ENCODE assay signal across 7 mouse cellular contexts in the genomic region with DNA sequence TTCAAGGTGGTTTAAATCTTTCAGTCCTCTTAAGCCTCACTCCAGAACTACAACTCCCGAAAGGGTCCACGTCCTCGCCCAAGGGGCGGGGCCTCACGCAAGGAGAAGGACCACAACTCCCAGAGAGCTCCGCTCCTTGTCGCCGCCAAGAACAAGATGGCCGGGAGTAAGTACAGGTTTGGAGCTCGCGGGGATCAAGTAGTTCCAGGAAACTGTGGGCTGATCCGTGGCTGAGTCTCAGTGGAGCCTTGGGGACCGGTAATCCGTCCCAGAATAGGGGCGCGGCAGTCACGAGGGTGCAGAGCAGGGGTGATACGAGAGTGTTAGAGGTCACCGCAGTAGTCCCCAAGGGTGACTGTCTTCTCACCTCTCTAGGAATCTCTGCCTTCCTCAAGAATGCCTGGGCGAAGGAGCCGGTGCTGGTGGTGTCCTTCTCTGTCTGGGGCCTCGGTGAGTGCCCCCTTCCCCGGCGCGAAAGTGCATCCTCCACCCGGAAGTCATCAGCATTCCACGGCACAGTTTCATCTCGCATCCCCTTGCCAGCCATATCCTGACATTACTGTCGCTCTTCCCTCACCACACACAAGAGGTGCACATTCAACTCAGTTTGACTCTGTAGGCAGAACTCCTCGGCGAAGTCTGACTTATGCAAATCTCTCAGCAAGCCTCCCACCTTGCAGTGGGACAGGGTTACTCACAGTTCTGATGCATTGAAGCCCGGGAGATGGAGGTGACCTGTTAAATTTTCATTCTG. TPM values are rescaled to one million over a fixed set of nuclear protein-coding genes. Genes with fewer than 3 reads are reported as not detected.
DNase-seq lines count a peak whose midpoint lies in the region; ATAC-seq lines count a peak whose summit lies in the region.

A gene (plus strand): TSS at position 132 of the 754 bp plus-strand sequence.

- H3K9me3 ChIP-seq in intestine, embryonic 15.5 days = no peaks in the 10 kb centered on the region
- H3K9me3 ChIP-seq in midbrain, embryonic 10.5 days (replicated peaks) = no peaks in the 10 kb centered on the region

- peak within 1 kb of the TSS; percentile 68 for H3K4me2 ChIP-seq in intestine, embryonic 15.5 days (replicated peaks)

- H3K27me3 ChIP-seq in intestine, embryonic 15.5 days (replicated peaks) = no peaks in the 10 kb centered on the region
- no peaks in the 10 kb centered on the region for H3K27me3 ChIP-seq in midbrain, embryonic 10.5 days (ENCODE audit: low read depth, poor library complexity, severe bottlenecking)

- H3K36me3 ChIP-seq in intestine, embryonic 15.5 days = peaks cover 10% of the 10 kb centered on the region
- peaks cover 35% of the 10 kb centered on the region for H3K36me3 ChIP-seq in midbrain, embryonic 10.5 days

- peak; percentile 85 for DNase-seq in adrenal gland, adult 8-10 months
- DNase-seq in embryo, embryonic 11.5 days (ENCODE audit: low read depth, low spot score) = peak; percentile 87
- DNase-seq in gastrocnemius, postnatal 36 days = peak; percentile 67 to 79
- peak; percentile 87 to 95 for DNase-seq in left cerebral cortex, postnatal 25 days (ENCODE audit: low spot score in 2 of 2)
- peak; percentile 86 for DNase-seq in midbrain, embryonic 10.5 days (ENCODE audit: low spot score)
- DNase-seq in right cerebral cortex, postnatal 4 days = peak; percentile 85

- intact Hi-C loops in gastrocnemius, postnatal 36 days (cut with DNase I) = loop anchor here (1.0 kb wide), 1 partner anchor 12 kb away; a partner anchor contains a TSS
- intact Hi-C loops in left cerebral cortex, postnatal 25 days (cut with DNase I) = loop anchor here (1.0 kb wide), 1 partner anchor 12 kb away; a partner anchor contains a TSS

- H3K4me3 ChIP-seq in intestine, embryonic 15.5 days (replicated peaks) = peak within 1 kb of the TSS; percentile 80
- peak within 1 kb of the TSS; percentile 87 for H3K4me3 ChIP-seq in midbrain, embryonic 10.5 days

- peak; percentile 97 for ATAC-seq in intestine, embryonic 15.5 days

- peak within 1 kb of the TSS; percentile 75 for H3K27ac ChIP-seq in intestine, embryonic 15.5 days
- H3K27ac ChIP-seq in midbrain, embryonic 10.5 days (replicated peaks) = peak within 1 kb of the TSS; percentile 86

- peak within 1 kb of the TSS; percentile 82 for H3K9ac ChIP-seq in intestine, embryonic 15.5 days

- under 1% methylated on average over 32 of the region's 32 CpGs for WGBS in intestine, embryonic 15.5 days
- 2% methylated on average over 32 of the region's 32 CpGs for WGBS in midbrain, embryonic 10.5 days

- H3K4me1 ChIP-seq in intestine, embryonic 15.5 days (replicated peaks) = 0 out of 2 replicates have a peak, but pooled peaks cover 5% of the 10 kb centered on the region
- H3K4me1 ChIP-seq in midbrain, embryonic 10.5 days = peaks cover 6% of the 10 kb centered on the region

RNA-seq across cellular contexts. Expression of the gene that starts here (rescaled TPM):
- total RNA-seq in adrenal gland, adult 8-10 months (2022) = 100 to 1,000 TPM; 561 to 701 (median 624) TPM
- 100 to 1,000 TPM; 868 to 976 TPM for total RNA-seq in gastrocnemius, postnatal 36 days (2021)
- polyA plus RNA-seq in intestine, embryonic 15.5 days (2015; fragmentation: Nextera tagmentation; extraction: Ambion mirVana) = 486 and 556 TPM in 2 replicates
- 100 to 1,000 TPM; 542 to 549 TPM for total RNA-seq in left cerebral cortex, postnatal 25 days (2021)
- polyA plus RNA-seq in midbrain, embryonic 10.5 days (2016; fragmentation: Nextera tagmentation; extraction: Ambion mirVana) = 372 and 423 TPM in 2 replicates

Comparison
In these comparisons a context has a peak if more than half of its experiments do, and no peak if none do; other contexts are left out.
1. Peak in every context shown above with its lines: DNase-seq, ATAC-seq, H3K4me3 ChIP-seq and H3K27ac ChIP-seq.